Mouse (Mus musculus) MN1 (cell line): Measurements from ENCODE around the gene Ccar1.
"Not testable (repeated sequence)": the region's sequence is repeated elsewhere in the genome, so short reads cannot be mapped to it uniquely, and the experiment has no call there.

Source experiments
- DNase-seq: peaks from one replicate; pipeline ENCODE4 v3.0.0-alpha.2; 2016; ENCODE audit warnings: low spot score

The Ccar1 gene

GRCm38 (mm10) chr10:62792177-62793090 lies at the start of gene Ccar1:
Gene Ccar1, minus strand, starts transcription at chr10:62792286.
- peak; percentile 99 for DNase-seq

GRCm38 (mm10) chr10:62840687-62841086 lies 48.6 kb upstream of the Ccar1 start:
- no peak for DNase-seq

- DNase-seq = no peak
Observed at GRCm38 (mm10) chr10:62837987-62838386, 45.9 kb upstream of the Ccar1 start.

- DNase-seq = no peak
Observed at GRCm38 (mm10) chr10:62832783-62833182, 40.7 kb upstream of the Ccar1 start.

- DNase-seq = no peak
Observed at GRCm38 (mm10) chr10:62831546-62831945, 39.5 kb upstream of the Ccar1 start.

GRCm38 (mm10) chr10:62824474-62824873 lies 32.4 kb upstream of the Ccar1 start:
- DNase-seq = no peak

- DNase-seq = no peak
Observed at GRCm38 (mm10) chr10:62823431-62823830, 31.3 kb upstream of the Ccar1 start.

GRCm38 (mm10) chr10:62810010-62810409 lies 17.9 kb upstream of the Ccar1 start:
- no peak for DNase-seq

GRCm38 (mm10) chr10:62808766-62809165 lies 16.7 kb upstream of the Ccar1 start:
- no peak for DNase-seq

- no peak for DNase-seq
Observed at GRCm38 (mm10) chr10:62808316-62808715, 16.2 kb upstream of the Ccar1 start.

GRCm38 (mm10) chr10:62804106-62804505 lies 12.0 kb upstream of the Ccar1 start:
- DNase-seq = no peak

- DNase-seq = no peak
Observed at GRCm38 (mm10) chr10:62803296-62803695, 11.2 kb upstream of the Ccar1 start.

- no peak for DNase-seq
Observed at GRCm38 (mm10) chr10:62794221-62794620, 2.1 kb upstream of the Ccar1 start.

- peak; percentile 63 for DNase-seq
Observed at GRCm38 (mm10) chr10:62793091-62793453, 986 bp upstream of the Ccar1 start.

- DNase-seq = peak; percentile 59
Observed at GRCm38 (mm10) chr10:62791251-62792176, 572 bp downstream of the Ccar1 start.

GRCm38 (mm10) chr10:62781776-62782175 lies 10.3 kb downstream of the Ccar1 start:
- not testable (repeated sequence) for DNase-seq

- no peak for DNase-seq
Observed at GRCm38 (mm10) chr10:62750781-62751180, 41.3 kb downstream of the Ccar1 start.

- DNase-seq = peak; percentile 40
Observed at GRCm38 (mm10) chr10:62739961-62740737, 51.9 kb downstream of the Ccar1 start.

GRCm38 (mm10) chr10:62736965-62737688 lies 55.0 kb downstream of the Ccar1 start:
- DNase-seq = no peak

- DNase-seq = no peak
Observed at GRCm38 (mm10) chr10:62730826-62731225, 61.3 kb downstream of the Ccar1 start.
